Mouse (Mus musculus) layer of hippocampus, adult 2 months (tissue): ENCODE data around the gene Arrdc5. TPM values are rescaled to one million over a fixed set of nuclear protein-coding genes. Genes with fewer than 3 reads are reported as not detected.

Experiments
- DNase-seq, 2 experiments: peaks; one replicate each; pipeline ENCODE4 v3.0.0; 2022; ENCODE audit warnings: low spot score in 2 of 2
- H3K27ac ChIP-seq: fragments of 200-600 bp; 2 replicates; pipeline ENCODE4 v1.8.1; 2022
- H3K4me3 ChIP-seq: fragments of 200-600 bp; 2 replicates; pipeline ENCODE4 v1.8.1; 2022; ENCODE audit warnings: mild to moderate bottlenecking
- CTCF ChIP-seq: fragments of 200-600 bp; conservative IDR thresholded peaks from 2 replicates; pipeline ENCODE4 v1.8.1; 2022; ENCODE audit warnings: antibody characterized with exemption, mild to moderate bottlenecking, moderate library complexity
- long read RNA-seq, 2 experiments: library from polyadenylated mRNA; stranded (forward); transcript quantifications; one replicate each; pipeline ENCODE4 v2.0.0; 2021; ENCODE audit warnings: borderline mapping rate in 2 of 2
- total RNA-seq, 2 experiments: library from RNA; stranded (reverse); gene quantifications; 2 replicates each; pipeline ENCODE4 v1.2.3; 2021

The Arrdc5 gene
- total RNA-seq: not detected
- long read RNA-seq, experiment 1: 0 reads
- long read RNA-seq, experiment 2: 0 reads

GRCm38 (mm10) chr17:56300186-56300585 is at the start of gene Arrdc5:
TSS of gene Arrdc5 (minus strand) at chr17:56300286.
- no peak for TF ChIP-seq CTCF
- Histone ChIP-seq H3K27ac (no peak within 1 kb of the TSS), H3K4me3 (no peak within 1 kb of the TSS)
- DNase-seq: no peak

GRCm38 (mm10) chr17:56348586-56348985 is 48.5 kb upstream of the Arrdc5 start:
- no peak for DNase-seq
- TF ChIP-seq CTCF: no peak
- Histone ChIP-seq H3K4me3 (no peak overlapping the region), H3K27ac (no peak overlapping the region)

GRCm38 (mm10) chr17:56348128-56348527 is 48.0 kb upstream of the Arrdc5 start:
- Histone ChIP-seq H3K4me3 (no peak overlapping the region), H3K27ac (no peak overlapping the region)
- no peak for DNase-seq
- TF ChIP-seq CTCF: no peak

GRCm38 (mm10) chr17:56345364-56345763 is 45.3 kb upstream of the Arrdc5 start:
- no peak for DNase-seq
- TF ChIP-seq CTCF: no peak
- H3K4me3 ChIP-seq: no peak overlapping the region
- H3K27ac ChIP-seq: no peak overlapping the region

- no peak for DNase-seq
- no peak for TF ChIP-seq CTCF
- H3K4me3 ChIP-seq: no peak overlapping the region
- H3K27ac ChIP-seq: no peak overlapping the region
Observed at GRCm38 (mm10) chr17:56343466-56343865, 43.4 kb upstream of the Arrdc5 start.

- Histone ChIP-seq H3K4me3 (no peak overlapping the region), H3K27ac (peak overlapping the region; percentile 39; the same call in 1 of the 2 replicates)
- no peak for DNase-seq
- no peak for TF ChIP-seq CTCF
Observed at GRCm38 (mm10) chr17:56340717-56341116, 40.6 kb upstream of the Arrdc5 start.

- DNase-seq: no peak
- Histone ChIP-seq H3K4me3 (no peak overlapping the region), H3K27ac (no peak overlapping the region)
- TF ChIP-seq CTCF: peak; percentile 76
Observed at GRCm38 (mm10) chr17:56338909-56339308, 38.8 kb upstream of the Arrdc5 start.

GRCm38 (mm10) chr17:56337791-56338190 is 37.7 kb upstream of the Arrdc5 start:
- no peak for DNase-seq
- TF ChIP-seq CTCF: no peak
- no peak overlapping the region for H3K27ac ChIP-seq
- H3K4me3 ChIP-seq: no peak overlapping the region

- peak; percentile 82 for TF ChIP-seq CTCF
- Histone ChIP-seq H3K4me3 (no peak overlapping the region), H3K27ac (no peak overlapping the region; the same call in 1 of the 2 replicates)
- peak in 1 of 2 experiments; percentile 55 for DNase-seq
Observed at GRCm38 (mm10) chr17:56337190-56337589, 37.1 kb upstream of the Arrdc5 start.

GRCm38 (mm10) chr17:56332987-56333386 is 32.9 kb upstream of the Arrdc5 start:
- peak; percentile 59; the same call in 1 of the 2 replicates for TF ChIP-seq CTCF
- Histone ChIP-seq H3K4me3 (no peak overlapping the region), H3K27ac (no peak overlapping the region)
- no peak for DNase-seq

- no peak for DNase-seq
- Histone ChIP-seq H3K4me3 (no peak overlapping the region), H3K27ac (no peak overlapping the region; the same call in 1 of the 2 replicates)
- TF ChIP-seq CTCF: no peak
Observed at GRCm38 (mm10) chr17:56331256-56331655, 31.2 kb upstream of the Arrdc5 start.

- Histone ChIP-seq H3K27ac (peak overlapping the region; percentile 28; the same call in 1 of the 2 replicates), H3K4me3 (no peak overlapping the region)
- peak; percentile 42 for TF ChIP-seq CTCF
- DNase-seq: no peak
Observed at GRCm38 (mm10) chr17:56330345-56330744, 30.3 kb upstream of the Arrdc5 start.

GRCm38 (mm10) chr17:56329267-56329666 is 29.2 kb upstream of the Arrdc5 start:
- Histone ChIP-seq H3K27ac (no peak overlapping the region), H3K4me3 (no peak overlapping the region)
- DNase-seq: no peak
- no peak for TF ChIP-seq CTCF
